Mouse (Mus musculus): ENCODE measurements around the gene Sp4.

- TF ChIP-seq CTCF (conservative IDR thresholded peaks at IDR 0.05 in 1 of 2, IDR thresholded peaks at IDR 0.05 in 1 of 2; ENCODE audit: low read depth in 2 of 2, low read length in 2 of 2) (no peak), NELFE (IDR thresholded peaks at IDR 0.05; ENCODE audit: low read depth, low read length) (no peak), HCFC1 (IDR thresholded peaks at IDR 0.05; ENCODE audit: low read depth, low read length) (no peak), BHLHE40 (IDR thresholded peaks at IDR 0.05; ENCODE audit: low read depth, low read length) (no peak), POLR2A (IDR thresholded peaks at IDR 0.05; ENCODE audit: low read depth, low read length) (peak; percentile 32; the same call in 1 of the 2 replicates), ZKSCAN1 (IDR thresholded peaks at IDR 0.05; ENCODE audit: borderline replicate concordance, low read depth, low read length) (no peak), MAX (IDR thresholded peaks at IDR 0.05; ENCODE audit: low read length) (no peak), NRF1 (IDR thresholded peaks at IDR 0.05; ENCODE audit: low read depth, low read length) (no peak), USF1 (IDR thresholded peaks at IDR 0.05; ENCODE audit: low read depth, low read length) (no peak), TBP (conservative IDR thresholded peaks at IDR 0.05; ENCODE audit: low read depth, low read length) (no peak)
Measured at GRCm38 (mm10) chr12:118300754-118301071, 527 bp downstream of the Sp4 start.
